Mouse (Mus musculus): ENCODE measurements around the gene Ifitm1. TPM values are rescaled to one million over a fixed set of nuclear protein-coding genes. Genes with fewer than 3 reads are reported as not detected.
"Not testable (repeated sequence)": the region's sequence is repeated elsewhere in the genome, so short reads cannot be mapped to it uniquely, and the experiment has no call there.

The Ifitm1 gene
- total RNA-seq, 2 experiments from 2014 or later: 2.8 to 5.4 TPM

- intact Hi-C loops (cut with DNase I): no loop called here
- DNase-seq: peak; percentile 72
Measured at GRCm38 (mm10) chr7:141008938-141009660, 42.1 kb downstream of the Ifitm1 start.

- DNase-seq: no peak
- intact Hi-C loops (cut with DNase I): no loop called here
Measured at GRCm38 (mm10) chr7:141009665-141010064, 42.6 kb downstream of the Ifitm1 start.

- intact Hi-C loops (cut with DNase I): no loop called here
- no peak for DNase-seq
Measured at GRCm38 (mm10) chr7:141010593-141010992, 43.6 kb downstream of the Ifitm1 start, which contains the start of gene Ifitm3. Gene Ifitm3 (minus strand): TSS chr7:141010770.

- no peak for DNase-seq
- intact Hi-C loops (cut with DNase I): no loop called here
Measured at GRCm38 (mm10) chr7:141011238-141011770, 44.3 kb downstream of the Ifitm1 start.

GRCm38 (mm10) chr7:141016707-141017697 lies 50.0 kb downstream of the Ifitm1 start:
- intact Hi-C loops (cut with DNase I): no loop called here

GRCm38 (mm10) chr7:141017824-141018223 lies 50.8 kb downstream of the Ifitm1 start, which contains the start of gene Ifitm6:
Gene Ifitm6 (minus strand): TSS chr7:141017924.
- DNase-seq; intact Hi-C loops (cut with DNase I): not testable (repeated sequence)

More at GRCm38 (mm10) chr7:141016707-141017697, 50.0 kb downstream of the Ifitm1 start:
- DNase-seq: no peak

- DNase-seq: no peak
- intact Hi-C loops (cut with DNase I): no loop called here
Measured at GRCm38 (mm10) chr7:141019028-141019427, 52.0 kb downstream of the Ifitm1 start.

Other genes starting within 250 kb of the Ifitm1 start
- gene Cyp2e1, start 203.5 kb upstream of the Ifitm1 start, total RNA-seq (2021): not detected
- under 1 TPM in 1 of 2 experiments, not detected in 1; 0.24 TPM for gene Syce1, start 179.4 kb upstream of the Ifitm1 start, total RNA-seq (2021)
- 10 to 100 TPM; 10.9 to 15.0 TPM for gene Zfp941, start 145.0 kb upstream of the Ifitm1 start, total RNA-seq (2021)
- gene Urah, start 132.2 kb upstream of the Ifitm1 start, total RNA-seq (2021): not detected
- not detected for gene Scgb1c1, start 121.7 kb upstream of the Ifitm1 start, total RNA-seq (2021)
- not detected for gene Odf3, start 119.4 kb upstream of the Ifitm1 start, total RNA-seq (2021)
- 1 to 10 TPM; 1.4 TPM for gene Gm45785, start 110.9 kb upstream of the Ifitm1 start, total RNA-seq (2021)
- 100 to 1,000 TPM in 1 of 2 experiments, 10 to 100 TPM in 1; 93.4 to 112 TPM for gene Ric8a, start 110.3 kb upstream of the Ifitm1 start, total RNA-seq (2021)
- gene Bet1l, start 109.6 kb upstream of the Ifitm1 start, total RNA-seq (2021): 10 to 100 TPM; 23.0 to 25.2 TPM
- 100 to 1,000 TPM; 155 to 165 TPM for gene Psmd13, start 85.3 kb upstream of the Ifitm1 start, total RNA-seq (2021)
- gene Sirt3, start 84.9 kb upstream of the Ifitm1 start, total RNA-seq (2021): 10 to 100 TPM; 26.0 to 31.3 TPM
- gene Cox8b, start 66.8 kb upstream of the Ifitm1 start, total RNA-seq (2021): not detected
- under 1 TPM; 0.54 to 0.70 TPM for gene Nlrp6, start 46.3 kb upstream of the Ifitm1 start, total RNA-seq (2021)
- 1 to 10 TPM; 3.1 to 4.0 TPM for gene Pgghg, start 25.8 kb upstream of the Ifitm1 start, total RNA-seq (2021)
- gene Ifitm5, start 16.9 kb upstream of the Ifitm1 start, total RNA-seq (2021): not detected
- gene Gm45717, start 11.3 kb upstream of the Ifitm1 start, total RNA-seq (2021): not detected
- 10 to 100 TPM; 36.6 to 45.9 TPM for gene Ifitm2, start 11.2 kb upstream of the Ifitm1 start, total RNA-seq (2021)
- 10 to 100 TPM in 1 of 2 experiments, 1 to 10 TPM in 1; 8.9 to 12.8 TPM for gene Ifitm3, start 43.5 kb downstream of the Ifitm1 start, total RNA-seq (2021)
- not detected for gene Ifitm6, start 50.7 kb downstream of the Ifitm1 start, total RNA-seq (2021)
- not detected for gene Gm17387, start 61.9 kb downstream of the Ifitm1 start, total RNA-seq (2021)
- 100 to 1,000 TPM; 132 to 150 TPM for gene B4galnt4, start 93.9 kb downstream of the Ifitm1 start, total RNA-seq (2021)
- not detected for gene Pkp3, start 111.0 kb downstream of the Ifitm1 start, total RNA-seq (2021)
- gene Sigirr, start 133.4 kb downstream of the Ifitm1 start, total RNA-seq (2021): 1 to 10 TPM; 2.8 to 2.9 TPM
- not detected for gene Ano9, start 150.6 kb downstream of the Ifitm1 start, total RNA-seq (2021)
- gene Ptdss2, start 155.2 kb downstream of the Ifitm1 start, total RNA-seq (2021): 10 to 100 TPM; 50.1 to 53.9 TPM
- gene Rnh1, start 205.6 kb downstream of the Ifitm1 start, total RNA-seq (2021): 10 to 100 TPM; 20.1 to 25.3 TPM
- gene Hras, start 226.8 kb downstream of the Ifitm1 start, total RNA-seq (2021): 100 to 1,000 TPM; 194 to 211 TPM
- gene Lrrc56, start 226.9 kb downstream of the Ifitm1 start, total RNA-seq (2021): 1 to 10 TPM; 6.2 to 7.4 TPM
- under 1 TPM in 1 of 2 experiments, not detected in 1; 0.18 TPM for gene Lmntd2, start 246.9 kb downstream of the Ifitm1 start, total RNA-seq (2021)
- 1 to 10 TPM; 3.8 to 4.7 TPM for gene Rassf7, start 248.6 kb downstream of the Ifitm1 start, total RNA-seq (2021)